Mouse (Mus musculus): Measurements from ENCODE around the gene Sgsm1. TPM values are rescaled to one million over a fixed set of nuclear protein-coding genes. Genes with fewer than 3 reads are reported as not detected.
A peak's percentile ranks its signal among the peaks of the same experiment; 100 is the strongest.

Sgsm1 gene
- polyA plus RNA-seq, 1 experiment from 2014 or later: 3.5 TPM

- H3K36me3 ChIP-seq: no peaks in the 10 kb centered on the region
- H3K4me1 ChIP-seq: peaks cover 21% of the 10 kb centered on the region
- peak overlapping the region; percentile 44; the same call in 1 of the 2 replicates for H3K27ac ChIP-seq
- no peak overlapping the region for H3K4me3 ChIP-seq
- no peak overlapping the region for H3K9ac ChIP-seq
- WGBS: 58% methylated on average over 9 of the region's 9 CpGs
- no peak for ATAC-seq (ENCODE audit: insufficient number of reproducible peaks, insufficient read depth, low FRiP score, low TSS enrichment, low read depth)
- H3K4me2 ChIP-seq: no peak overlapping the region
- no peaks in the 10 kb centered on the region for H3K9me3 ChIP-seq
- H3K27me3 ChIP-seq: no peaks in the 10 kb centered on the region
Measured at GRCm38 (mm10) chr5:113196916-113197794, 113.4 kb downstream of the Sgsm1 start.

GRCm38 (mm10) chr5:113195907-113196306 is 114.7 kb downstream of the Sgsm1 start:
- H3K27me3 ChIP-seq: no peaks in the 10 kb centered on the region
- H3K27ac ChIP-seq: peak overlapping the region; percentile 44; the same call in 1 of the 2 replicates
- H3K9ac ChIP-seq: no peak overlapping the region
- ATAC-seq (ENCODE audit: insufficient number of reproducible peaks, insufficient read depth, low FRiP score, low TSS enrichment, low read depth): no peak
- no peak overlapping the region for H3K4me3 ChIP-seq
- no peaks in the 10 kb centered on the region for H3K9me3 ChIP-seq
- no peak overlapping the region for H3K4me2 ChIP-seq
- WGBS: 90% methylated on average over 6 of the region's 6 CpGs
- H3K36me3 ChIP-seq: no peaks in the 10 kb centered on the region
- H3K4me1 ChIP-seq: peaks cover 21% of the 10 kb centered on the region

GRCm38 (mm10) chr5:113195451-113195850 is 115.1 kb downstream of the Sgsm1 start:
- ATAC-seq (ENCODE audit: insufficient number of reproducible peaks, insufficient read depth, low FRiP score, low TSS enrichment, low read depth): no peak
- Histone ChIP-seq H3K27ac (no peak overlapping the region), H3K4me2 (no peak overlapping the region), H3K9me3 (no peaks in the 10 kb centered on the region), H3K4me3 (no peak overlapping the region), H3K4me1 (peaks cover 21% of the 10 kb centered on the region), H3K36me3 (no peaks in the 10 kb centered on the region), H3K27me3 (no peaks in the 10 kb centered on the region), H3K9ac (no peak overlapping the region)
- WGBS: 56% methylated on average over 12 of the region's 12 CpGs

GRCm38 (mm10) chr5:113193762-113194161 is 116.8 kb downstream of the Sgsm1 start:
- H3K36me3 ChIP-seq: no peaks in the 10 kb centered on the region
- H3K9ac ChIP-seq: no peak overlapping the region
- ATAC-seq (ENCODE audit: insufficient number of reproducible peaks, insufficient read depth, low FRiP score, low TSS enrichment, low read depth): no peak

More at GRCm38 (mm10) chr5:113193762-113194161, 116.8 kb downstream of the Sgsm1 start:
- H3K4me3 ChIP-seq: no peak overlapping the region
- WGBS: 91% methylated on average over 18 of the region's 18 CpGs
- H3K4me2 ChIP-seq: no peak overlapping the region
- peaks cover 21% of the 10 kb centered on the region for H3K4me1 ChIP-seq
- no peaks in the 10 kb centered on the region for H3K9me3 ChIP-seq
- no peaks in the 10 kb centered on the region for H3K27me3 ChIP-seq
- no peak overlapping the region for H3K27ac ChIP-seq

Small RNA genes within 50 kb of the gene (microRNA-seq; reads per million reads assigned to microRNA genes)
- gene Mir7229 (not detected), gene Mir7230 (not detected)

Other genes starting within 250 kb of the Sgsm1 start
- gene Crybb2, start 240.7 kb downstream of the Sgsm1 start, polyA plus RNA-seq (2015; fragmentation: Nextera tagmentation; extraction: Ambion mirVana): not detected in 2 replicates
- gene Crybb3, start 229.2 kb downstream of the Sgsm1 start, polyA plus RNA-seq (2015; fragmentation: Nextera tagmentation; extraction: Ambion mirVana): 1.3 and 2.5 TPM in 2 replicates
- gene 2900026A02Rik, start 89.5 kb downstream of the Sgsm1 start, polyA plus RNA-seq (2015; fragmentation: Nextera tagmentation; extraction: Ambion mirVana): 8.6 and 10.2 TPM in 2 replicates
- gene Tmem211, start 83.9 kb downstream of the Sgsm1 start, polyA plus RNA-seq (2015; fragmentation: Nextera tagmentation; extraction: Ambion mirVana): 0.61 TPM in 1 of 2 replicates, not detected in the other
- gene Aym1, start 46.5 kb upstream of the Sgsm1 start, polyA plus RNA-seq (2015; fragmentation: Nextera tagmentation; extraction: Ambion mirVana): not detected in 2 replicates
- gene Wscd2, start 179.5 kb upstream of the Sgsm1 start, polyA plus RNA-seq (2015; fragmentation: Nextera tagmentation; extraction: Ambion mirVana): 12.5 and 14.6 TPM in 2 replicates

Data from embryonic facial prominence, embryonic 13.5 days (tissue).